Mouse (Mus musculus) bone marrow macrophage, adult 2 months (primary cell): Measurements from ENCODE around the gene Pdzrn4. TPM values are rescaled to one million over a fixed set of nuclear protein-coding genes. Genes with fewer than 3 reads are reported as not detected.

ENCODE experiments used
- H3K27ac ChIP-seq: 2 replicates; pipeline ENCODE4 v1.5.1; 2012; ENCODE audit warnings: low read depth, low read length; ENCODE audit not compliant: insufficient read depth
- H3K4me1 ChIP-seq: 2 replicates; pipeline ENCODE4 v1.6.1; 2012; ENCODE audit warnings: low read length; ENCODE audit not compliant: control insufficient read depth, insufficient read depth
- H3K4me3 ChIP-seq: 2 replicates; pipeline ENCODE4 v1.5.1; 2012; ENCODE audit warnings: mild to moderate bottlenecking, low read length, moderate library complexity; ENCODE audit not compliant: insufficient read depth
- CTCF ChIP-seq: IDR thresholded peaks from 2 replicates; pipeline ENCODE4 v1.5.1; 2012; ENCODE audit warnings: low read depth, mild to moderate bottlenecking, low read length, moderate library complexity
- POLR2A ChIP-seq: IDR thresholded peaks from 2 replicates; pipeline ENCODE4 v1.6.1; 2012; ENCODE audit warnings: mild to moderate bottlenecking, low read depth, low read length, borderline replicate concordance
- polyA plus RNA-seq: library from polyadenylated mRNA; stranded (reverse); fragments of >200 nt; gene quantifications from 2 replicates; pipeline ENCODE4 v1.2.4, GENCODE M21; 2012; ENCODE audit not compliant: missing spikeins, insufficient read depth, insufficient read length

Pdzrn4 gene
- polyA plus RNA-seq, 1 experiment, result not detected

- TF ChIP-seq CTCF (no peak), POLR2A (no peak)
- H3K27ac ChIP-seq, result no peak overlapping the region
These were observed 94.7 kb downstream of the Pdzrn4 start for GRCm38 (mm10) chr15:92491376-92491775.

GRCm38 (mm10) chr15:92495465-92496174, 98.9 kb downstream of the Pdzrn4 start:
- no peak overlapping the region for H3K4me3 ChIP-seq
- no peak overlapping the region for H3K27ac ChIP-seq
- no peak for TF ChIP-seq POLR2A
- no peak for TF ChIP-seq CTCF
- no peaks in the 10 kb centered on the region for H3K4me1 ChIP-seq

More at GRCm38 (mm10) chr15:92491376-92491775, 94.7 kb downstream of the Pdzrn4 start:
- no peaks in the 10 kb centered on the region for H3K4me1 ChIP-seq
- H3K4me3 ChIP-seq, result no peak overlapping the region

- H3K4me3 ChIP-seq, result no peak overlapping the region
- H3K27ac ChIP-seq, result no peak overlapping the region
- no peaks in the 10 kb centered on the region for H3K4me1 ChIP-seq
- no peak for TF ChIP-seq CTCF
- TF ChIP-seq POLR2A, result no peak
These were observed 103.7 kb downstream of the Pdzrn4 start for GRCm38 (mm10) chr15:92500276-92500838.

- Histone ChIP-seq H3K27ac (no peak overlapping the region), H3K4me3 (no peak overlapping the region), H3K4me1 (no peaks in the 10 kb centered on the region)
- TF ChIP-seq CTCF (no peak), POLR2A (no peak)
These were observed 106.1 kb downstream of the Pdzrn4 start for GRCm38 (mm10) chr15:92502797-92503196.

GRCm38 (mm10) chr15:92509372-92509771, 112.7 kb downstream of the Pdzrn4 start:
- TF ChIP-seq POLR2A, result no peak
- no peak for TF ChIP-seq CTCF
- no peak overlapping the region for H3K4me3 ChIP-seq
- no peaks in the 10 kb centered on the region for H3K4me1 ChIP-seq
- no peak overlapping the region for H3K27ac ChIP-seq

GRCm38 (mm10) chr15:92515651-92516050, 119.0 kb downstream of the Pdzrn4 start:
- Histone ChIP-seq H3K4me1 (no peaks in the 10 kb centered on the region), H3K4me3 (no peak overlapping the region), H3K27ac (no peak overlapping the region)
- TF ChIP-seq CTCF, result no peak
- TF ChIP-seq POLR2A, result no peak

- no peak overlapping the region for H3K4me3 ChIP-seq
- TF ChIP-seq CTCF (no peak), POLR2A (no peak)
These were observed 124.1 kb downstream of the Pdzrn4 start for GRCm38 (mm10) chr15:92520677-92521225.

GRCm38 (mm10) chr15:92521686-92522085, 125.0 kb downstream of the Pdzrn4 start:
- H3K4me3 ChIP-seq, result no peak overlapping the region
- no peaks in the 10 kb centered on the region for H3K4me1 ChIP-seq
- no peak overlapping the region for H3K27ac ChIP-seq
- no peak for TF ChIP-seq POLR2A
- TF ChIP-seq CTCF, result no peak

More at GRCm38 (mm10) chr15:92520677-92521225, 124.1 kb downstream of the Pdzrn4 start:
- Histone ChIP-seq H3K27ac (no peak overlapping the region), H3K4me1 (no peaks in the 10 kb centered on the region)

- no peak for TF ChIP-seq CTCF
- no peak for TF ChIP-seq POLR2A
- no peak overlapping the region for H3K27ac ChIP-seq
- no peak overlapping the region for H3K4me3 ChIP-seq
- H3K4me1 ChIP-seq, result no peaks in the 10 kb centered on the region
These were observed 128.2 kb downstream of the Pdzrn4 start for GRCm38 (mm10) chr15:92524917-92525316.

- no peak for TF ChIP-seq POLR2A
- TF ChIP-seq CTCF, result no peak
- Histone ChIP-seq H3K4me1 (no peaks in the 10 kb centered on the region), H3K4me3 (no peak overlapping the region), H3K27ac (no peak overlapping the region)
These were observed 128.7 kb downstream of the Pdzrn4 start for GRCm38 (mm10) chr15:92525416-92525815.
